Mouse (Mus musculus) liver (tissue): ENCODE measurements around the gene Cdc5l.
"Not testable (repeated sequence)": the region's sequence is repeated elsewhere in the genome, so short reads cannot be mapped to it uniquely, and the experiment has no call there.

Experiments used
- DNase-seq: peaks from one replicate; pipeline ENCODE4 v3.0.0-alpha.2; 2020; ENCODE audit warnings: mixed read lengths

Cdc5l gene

GRCm38 (mm10) chr17:45433419-45434261, at the start of gene Cdc5l:
Gene Cdc5l, minus strand, starts transcription at chr17:45433737.
- peak; percentile 95 for DNase-seq

- DNase-seq, result peak; percentile 18
These were observed 46.9 kb upstream of the Cdc5l start for GRCm38 (mm10) chr17:45480429-45480828.

GRCm38 (mm10) chr17:45478234-45478825, 44.8 kb upstream of the Cdc5l start:
- DNase-seq, result peak; percentile 79

GRCm38 (mm10) chr17:45474669-45475465, 41.3 kb upstream of the Cdc5l start, which contains the start of gene Spats1:
Gene Spats1, minus strand, starts transcription at chr17:45475415.
- peak; percentile 32 for DNase-seq

- DNase-seq, result no peak
These were observed 40.6 kb upstream of the Cdc5l start for GRCm38 (mm10) chr17:45474146-45474545.

GRCm38 (mm10) chr17:45473667-45474066, 40.1 kb upstream of the Cdc5l start:
- DNase-seq, result no peak

GRCm38 (mm10) chr17:45470726-45471125, 37.2 kb upstream of the Cdc5l start:
- DNase-seq, result no peak

GRCm38 (mm10) chr17:45468302-45468701, 34.8 kb upstream of the Cdc5l start:
- no peak for DNase-seq

GRCm38 (mm10) chr17:45466701-45467100, 33.2 kb upstream of the Cdc5l start:
- no peak for DNase-seq

- DNase-seq, result no peak
These were observed 30.7 kb upstream of the Cdc5l start for GRCm38 (mm10) chr17:45464255-45464654.

GRCm38 (mm10) chr17:45462506-45462905, 29.0 kb upstream of the Cdc5l start:
- no peak for DNase-seq

- DNase-seq, result no peak
These were observed 25.5 kb upstream of the Cdc5l start for GRCm38 (mm10) chr17:45459062-45459461.

- no peak for DNase-seq
These were observed 25.0 kb upstream of the Cdc5l start for GRCm38 (mm10) chr17:45458516-45458915.

- DNase-seq, result peak; percentile 42
These were observed 23.9 kb upstream of the Cdc5l start for GRCm38 (mm10) chr17:45457487-45457886.

- DNase-seq, result no peak
These were observed 23.0 kb upstream of the Cdc5l start for GRCm38 (mm10) chr17:45456260-45457152.

- DNase-seq, result not testable (repeated sequence)
These were observed 22.2 kb upstream of the Cdc5l start for GRCm38 (mm10) chr17:45455783-45456182.

- DNase-seq, result no peak
These were observed 21.3 kb upstream of the Cdc5l start for GRCm38 (mm10) chr17:45454794-45455193.

- DNase-seq, result no peak
These were observed 18.7 kb upstream of the Cdc5l start for GRCm38 (mm10) chr17:45452271-45452670.

GRCm38 (mm10) chr17:45450153-45450552, 16.6 kb upstream of the Cdc5l start:
- DNase-seq, result no peak

GRCm38 (mm10) chr17:45449586-45449985, 16.0 kb upstream of the Cdc5l start:
- no peak for DNase-seq

- no peak for DNase-seq
These were observed 13.5 kb upstream of the Cdc5l start for GRCm38 (mm10) chr17:45447063-45447462.

GRCm38 (mm10) chr17:45445923-45446322, 12.4 kb upstream of the Cdc5l start:
- no peak for DNase-seq
